Mouse (Mus musculus) lung, adult 18-20 months (tissue): ENCODE results near the gene Il18r1.

Experiments
- DNase-seq, 2 experiments: peaks; one replicate each; pipeline ENCODE4 v3.0.0; 2022; ENCODE audit warnings: mixed read lengths in 2 of 2

The Il18r1 gene

GRCm38 (mm10) chr1:40465477-40466430 is at the start of gene Il18r1:
Gene Il18r1 (plus strand): TSS chr1:40465552.
- peak; percentile 88 to 89 for DNase-seq

GRCm38 (mm10) chr1:40417034-40417433 is 48.3 kb upstream of the Il18r1 start:
- DNase-seq: no peak

- DNase-seq: no peak
Measured at GRCm38 (mm10) chr1:40418512-40418911, 46.8 kb upstream of the Il18r1 start.

GRCm38 (mm10) chr1:40423892-40424291 is 41.5 kb upstream of the Il18r1 start:
- DNase-seq: no peak

- DNase-seq: no peak
Measured at GRCm38 (mm10) chr1:40427270-40427669, 38.1 kb upstream of the Il18r1 start.

GRCm38 (mm10) chr1:40427901-40428300 is 37.5 kb upstream of the Il18r1 start:
- DNase-seq: no peak

GRCm38 (mm10) chr1:40428910-40429675 is 36.3 kb upstream of the Il18r1 start, which contains the start of gene Il1rl1:
Gene Il1rl1 (plus strand): TSS chr1:40429570.
- DNase-seq: no peak

- no peak for DNase-seq
Measured at GRCm38 (mm10) chr1:40430143-40430834, 35.1 kb upstream of the Il18r1 start.

GRCm38 (mm10) chr1:40432169-40432568 is 33.2 kb upstream of the Il18r1 start:
- no peak for DNase-seq

GRCm38 (mm10) chr1:40435936-40436335 is 29.4 kb upstream of the Il18r1 start:
- DNase-seq: no peak

GRCm38 (mm10) chr1:40437340-40437739 is 28.0 kb upstream of the Il18r1 start:
- DNase-seq: no peak

- DNase-seq: no peak
Measured at GRCm38 (mm10) chr1:40439504-40439903, 25.8 kb upstream of the Il18r1 start.

GRCm38 (mm10) chr1:40444800-40445199 is 20.6 kb upstream of the Il18r1 start:
- no peak for DNase-seq

GRCm38 (mm10) chr1:40467306-40467705 is 2.0 kb downstream of the Il18r1 start:
- no peak for DNase-seq

GRCm38 (mm10) chr1:40468805-40469204 is 3.5 kb downstream of the Il18r1 start:
- peak; percentile 64 to 75 for DNase-seq

GRCm38 (mm10) chr1:40469900-40470299 is 4.5 kb downstream of the Il18r1 start:
- no peak for DNase-seq

GRCm38 (mm10) chr1:40472401-40472800 is 7.0 kb downstream of the Il18r1 start:
- no peak for DNase-seq

- peak in 1 of 2 experiments; percentile 29 for DNase-seq
Measured at GRCm38 (mm10) chr1:40473640-40474039, 8.3 kb downstream of the Il18r1 start.

- no peak for DNase-seq
Measured at GRCm38 (mm10) chr1:40474336-40474735, 9.0 kb downstream of the Il18r1 start.

- DNase-seq: no peak
Measured at GRCm38 (mm10) chr1:40475697-40476096, 10.3 kb downstream of the Il18r1 start.

GRCm38 (mm10) chr1:40476756-40477155 is 11.4 kb downstream of the Il18r1 start:
- DNase-seq: no peak

GRCm38 (mm10) chr1:40479505-40479923 is 14.2 kb downstream of the Il18r1 start:
- peak in 1 of 2 experiments; percentile 12 for DNase-seq

- DNase-seq: no peak
Measured at GRCm38 (mm10) chr1:40494594-40494993, 29.2 kb downstream of the Il18r1 start.
